Mouse (Mus musculus) embryonic facial prominence, embryonic 13.5 days (tissue): ENCODE measurements at regions not wholly inside any gene's neighbourhood (a gene's known extent, or its start where the extent isn't known, plus 50 kb on each side); places are given as distances from the start of the nearest gene placed in this dataset. TPM values are rescaled to one million over a fixed set of nuclear protein-coding genes. Genes with fewer than 3 reads are reported as not detected.

Source experiments
- microRNA-seq: library from miRNA; unstranded; fragments of <30 nt; microRNA quantifications from one replicate; pipeline ENCODE4, GENCODE M21; 2016

Small RNAs in the stretch of these regions (microRNA-seq; reads per million reads assigned to microRNA genes)
- gene Gm22406 (not detected), gene Mir6390 (not detected)
